Mouse (Mus musculus) heart, embryonic 14.5 days (tissue): ENCODE data around the gene Prph2. TPM values are rescaled to one million over a fixed set of nuclear protein-coding genes. Genes with fewer than 3 reads are reported as not detected.

Experiments used
- ATAC-seq: fragments of 200-750 bp; cut with Nextera tagmentation; 2 replicates; pipeline ENCODE4 v1.8.0; 2017; ENCODE audit warnings: low read depth, moderate TSS enrichment; ENCODE audit not compliant: insufficient number of reproducible peaks, insufficient read depth, low FRiP score
- H3K27ac ChIP-seq, 2 experiments: fragments of 200-500 bp in 1 of 2; fragments of 300-500 bp in 1 of 2; sonication (generic) in 1 of 2; replicated peaks in 1 of 2; 2 replicates each; pipeline ENCODE4 v1.5.1; 2012 to 2014; ENCODE audit warnings: low read depth in 2 of 2, low read length in 2 of 2, control low read depth in 1 of 2, mild to moderate bottlenecking in 1 of 2, mixed read lengths in 1 of 2; ENCODE audit not compliant: control insufficient read depth in 1 of 2, insufficient read depth in 1 of 2
- H3K27me3 ChIP-seq: fragments of 300-500 bp; sonication (generic); 2 replicates; pipeline ENCODE4 v1.6.1; 2014; ENCODE audit warnings: mild to moderate bottlenecking, low read length, control low read depth; ENCODE audit not compliant: control insufficient read depth, insufficient read depth
- H3K36me3 ChIP-seq: fragments of 300-500 bp; sonication (generic); 2 replicates; pipeline ENCODE4 v1.6.1; 2014; ENCODE audit warnings: mild to moderate bottlenecking, control low read depth, low read length, mixed read lengths; ENCODE audit not compliant: control insufficient read depth, insufficient read depth
- H3K4me1 ChIP-seq, 2 experiments: fragments of 200-500 bp in 1 of 2; fragments of 300-500 bp in 1 of 2; sonication (generic) in 1 of 2; 2 replicates each; pipeline ENCODE4 v1.6.1; 2012 to 2014; ENCODE audit warnings: low read length in 2 of 2, control low read depth in 1 of 2, mixed read lengths in 1 of 2; ENCODE audit not compliant: control insufficient read depth in 2 of 2, insufficient read depth in 2 of 2
- H3K4me2 ChIP-seq: fragments of 300-500 bp; sonication (generic); 2 replicates; pipeline ENCODE4 v1.6.1; 2014; ENCODE audit warnings: mild to moderate bottlenecking, low read length
- H3K4me3 ChIP-seq, 2 experiments: fragments of 200-500 bp in 1 of 2; fragments of 300-500 bp in 1 of 2; sonication (generic) in 1 of 2; 2 replicates each; pipeline ENCODE4 v1.5.1; 2012 to 2014; ENCODE audit warnings: low read length in 2 of 2, mild to moderate bottlenecking in 2 of 2, control low read depth in 1 of 2, low read depth in 1 of 2, moderate library complexity in 1 of 2; ENCODE audit not compliant: control insufficient read depth in 1 of 2, insufficient read depth in 1 of 2
- H3K9ac ChIP-seq: fragments of 300-500 bp; sonication (generic); 2 replicates; pipeline ENCODE4 v1.6.1; 2014; ENCODE audit warnings: mild to moderate bottlenecking, low read length
- H3K9me3 ChIP-seq: fragments of 300-500 bp; sonication (generic); 2 replicates; pipeline ENCODE4 v1.6.1; 2016; ENCODE audit warnings: low read length, control low read depth; ENCODE audit not compliant: control insufficient read depth
- WGBS: fragments of 180-500 bp; shearing (Covaris S2); extraction: QIAGEN DNeasy Blood & Tissue Kit; methylation state at CpG from one replicate; pipeline ENCODE4 v1.1.7; 2014; 5-methylcytosine and 5-hydroxymethylcytosine counted together
- polyA plus RNA-seq: library from polyadenylated mRNA; unstranded; fragments of >200 nt; fragmentation: Nextera tagmentation; extraction: Ambion mirVana; gene quantifications from 2 replicates; pipeline ENCODE4 v1.2.1, GENCODE M21; 2014

Gene Prph2
- polyA plus RNA-seq, 1 experiment from 2014 or later: not detected

GRCm38 (mm10) chr17:46884766-46885165 lies 25.5 kb upstream of the Prph2 start:
- WGBS: 92% methylated on average over 6 of the region's 6 CpGs
- Histone ChIP-seq H3K9ac (no peak overlapping the region), H3K4me1 (peaks cover 9 to 23% of the 10 kb centered on the region in 2 experiments), H3K27ac (no peak overlapping the region), H3K4me3 (no peak overlapping the region), H3K9me3 (no peaks in the 10 kb centered on the region), H3K36me3 (no peaks in the 10 kb centered on the region), H3K4me2 (no peak overlapping the region), H3K27me3 (peaks cover 5% of the 10 kb centered on the region; the same call in 1 of the 2 replicates)
- ATAC-seq: no peak

GRCm38 (mm10) chr17:46885218-46885909 lies 24.9 kb upstream of the Prph2 start:
- H3K27ac ChIP-seq: no peak overlapping the region
- peaks cover 5% of the 10 kb centered on the region; the same call in 1 of the 2 replicates for H3K27me3 ChIP-seq
- WGBS: 45% methylated on average over 11 of the region's 11 CpGs
- H3K4me1 ChIP-seq: peaks cover 9 to 19% of the 10 kb centered on the region in 2 experiments
- H3K9me3 ChIP-seq: no peaks in the 10 kb centered on the region
- no peaks in the 10 kb centered on the region for H3K36me3 ChIP-seq
- peak overlapping the region; percentile 56 for H3K4me2 ChIP-seq
- H3K9ac ChIP-seq: peak overlapping the region; percentile 48
- H3K4me3 ChIP-seq: peak overlapping the region in 1 of 2 experiments; percentile 9; a peak in 1 of 4 replicates
- ATAC-seq: no peak

- ATAC-seq: no peak
- 15% methylated on average over 17 of the region's 17 CpGs for WGBS
- Histone ChIP-seq H3K9ac (peak overlapping the region; percentile 48), H3K4me2 (peak overlapping the region; percentile 56), H3K4me3 (peak overlapping the region in 1 of 2 experiments; percentile 9; a peak in 1 of 4 replicates), H3K4me1 (peaks cover 9 to 19% of the 10 kb centered on the region in 2 experiments), H3K9me3 (no peaks in the 10 kb centered on the region), H3K27me3 (peaks cover 5% of the 10 kb centered on the region; the same call in 1 of the 2 replicates), H3K36me3 (no peaks in the 10 kb centered on the region), H3K27ac (no peak overlapping the region; a peak in 1 of 4 replicates)
Measured at GRCm38 (mm10) chr17:46885910-46886643, 24.2 kb upstream of the Prph2 start.

- Histone ChIP-seq H3K4me2 (peak overlapping the region; percentile 92), H3K9ac (peak overlapping the region; percentile 78), H3K4me3 (peak overlapping the region; percentile 69 to 96; a peak in 3 of 4 replicates), H3K9me3 (no peaks in the 10 kb centered on the region), H3K27ac (peak overlapping the region in 1 of 2 experiments; percentile 91; a peak in 3 of 4 replicates), H3K36me3 (peaks cover 6% of the 10 kb centered on the region; the same call in 1 of the 2 replicates), H3K4me1 (peaks cover 18 to 41% of the 10 kb centered on the region in 2 experiments), H3K27me3 (no peaks in the 10 kb centered on the region)
- 37% methylated on average over 16 of the region's 16 CpGs for WGBS
- no peak for ATAC-seq
Measured at GRCm38 (mm10) chr17:46888511-46889212, 21.6 kb upstream of the Prph2 start.

GRCm38 (mm10) chr17:46889450-46890084 lies 20.7 kb upstream of the Prph2 start:
- Histone ChIP-seq H3K27ac (peak overlapping the region; percentile 71 to 91), H3K27me3 (no peaks in the 10 kb centered on the region), H3K4me3 (peak overlapping the region; percentile 69 to 96), H3K9me3 (no peaks in the 10 kb centered on the region), H3K9ac (peak overlapping the region; percentile 78), H3K4me1 (peaks cover 18 to 41% of the 10 kb centered on the region in 2 experiments), H3K4me2 (peak overlapping the region; percentile 92), H3K36me3 (peaks cover 6% of the 10 kb centered on the region; the same call in 1 of the 2 replicates)
- ATAC-seq: peak; percentile 26
- under 1% methylated on average over 44 of the region's 44 CpGs for WGBS

GRCm38 (mm10) chr17:46890116-46890815 lies 20.0 kb upstream of the Prph2 start, which contains the start of gene Tbcc:
Gene Tbcc, plus strand, starts transcription at chr17:46890684.
- H3K9ac ChIP-seq: peak within 1 kb of the TSS; percentile 96
- peak within 1 kb of the TSS; percentile 91 to 92 for H3K27ac ChIP-seq

More at GRCm38 (mm10) chr17:46890116-46890815, 20.0 kb upstream of the Prph2 start, which contains the start of gene Tbcc:
- H3K4me3 ChIP-seq: peak within 1 kb of the TSS; percentile 83 to 96
- ATAC-seq: peak; percentile 89
- peaks cover 6% of the 10 kb centered on the region; the same call in 1 of the 2 replicates for H3K36me3 ChIP-seq
- peaks cover 18 to 39% of the 10 kb centered on the region in 2 experiments for H3K4me1 ChIP-seq
- WGBS: 0% methylated on average over 40 of the region's 40 CpGs
- H3K4me2 ChIP-seq: peak within 1 kb of the TSS; percentile 97
- H3K27me3 ChIP-seq: no peaks in the 10 kb centered on the region
- no peaks in the 10 kb centered on the region for H3K9me3 ChIP-seq
